Mouse (Mus musculus): ENCODE results near the gene Med13l. TPM values are rescaled to one million over a fixed set of nuclear protein-coding genes. Genes with fewer than 3 reads are reported as not detected.

Gene Med13l
- polyA plus RNA-seq, 1 experiment from 2014 or later: 16.2 TPM

DNA sequence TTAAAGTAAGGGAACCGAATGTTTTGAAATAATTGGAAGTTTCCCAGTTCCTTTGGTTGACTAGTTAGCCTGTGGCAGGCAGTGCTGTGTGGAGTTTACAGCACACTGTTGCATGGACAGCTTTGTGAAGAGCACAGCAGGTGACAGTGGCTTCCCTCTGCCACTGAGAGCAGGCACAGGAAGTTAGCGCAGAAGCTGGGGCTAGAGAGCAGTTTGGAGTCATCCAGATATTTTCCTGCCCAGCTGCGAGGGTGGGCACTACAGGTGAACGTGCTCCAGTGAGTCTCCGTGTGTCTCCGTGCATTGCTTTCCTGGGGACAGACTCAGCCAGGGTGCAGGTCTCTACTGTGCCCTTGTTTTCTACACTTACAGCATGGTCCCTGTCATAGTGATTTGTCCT lies 30.4 kb downstream of the Med13l start:
- H3K9ac ChIP-seq (replicated peaks; ENCODE audit: low read depth, low read length): no peak overlapping the region
- no peak overlapping the region for H3K4me2 ChIP-seq (replicated peaks; ENCODE audit: low read depth, low read length)
- no peaks in the 10 kb centered on the region for H3K27me3 ChIP-seq (ENCODE audit: control insufficient read depth, insufficient read depth, low read length)
- peaks cover 41% of the 10 kb centered on the region for H3K4me1 ChIP-seq (ENCODE audit: control insufficient read depth, insufficient read depth, low read length)
- no peaks in the 10 kb centered on the region for H3K9me3 ChIP-seq (ENCODE audit: control insufficient read depth, low read depth, low read length)
- no peak overlapping the region for H3K4me3 ChIP-seq (ENCODE audit: low read depth, low read length)
- no peaks in the 10 kb centered on the region for H3K36me3 ChIP-seq (ENCODE audit: control insufficient read depth, insufficient read depth, low read length)
- no peak overlapping the region for H3K27ac ChIP-seq (ENCODE audit: low read length)
- ATAC-seq (ENCODE audit: insufficient number of reproducible peaks, insufficient read depth, low FRiP score, low read depth): no peak
- 43% methylated on average over 6 of the region's 6 CpGs for WGBS

DNA sequence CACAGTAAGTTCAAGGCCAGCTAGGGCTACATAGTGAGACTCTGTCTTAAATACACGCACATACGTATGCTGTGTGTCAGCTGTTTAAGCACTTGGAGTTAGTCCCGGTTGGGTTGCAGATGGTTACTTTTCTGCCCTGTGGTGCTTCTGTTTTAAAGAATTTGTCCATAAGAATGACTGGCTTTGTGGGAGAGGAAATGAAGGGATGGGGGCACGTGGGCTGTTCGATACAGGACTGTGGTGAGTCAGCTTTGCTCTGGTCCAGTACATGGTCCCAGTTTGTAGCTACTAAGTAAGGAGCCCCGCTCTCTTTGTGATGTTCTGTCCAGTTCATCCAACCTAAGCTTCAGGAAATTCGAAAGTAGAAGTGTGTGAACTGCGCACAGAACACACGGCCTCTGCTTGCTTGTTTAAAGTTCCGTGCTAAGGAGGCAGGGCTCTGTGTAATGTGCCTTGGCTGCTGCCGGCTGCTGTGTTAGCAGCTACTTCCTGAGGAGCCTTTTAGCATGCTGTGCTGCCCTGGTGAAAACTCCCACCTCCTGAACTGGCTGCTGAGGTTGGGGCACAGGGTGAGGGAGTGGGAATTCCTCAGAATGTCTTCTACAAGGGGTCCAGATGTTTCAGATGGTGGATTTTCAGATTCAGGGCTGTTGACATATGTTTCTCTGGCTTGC lies 31.5 kb downstream of the Med13l start:
- Histone ChIP-seq H3K27me3 (ENCODE audit: control insufficient read depth, insufficient read depth, low read length) (no peaks in the 10 kb centered on the region), H3K9me3 (ENCODE audit: control insufficient read depth, low read depth, low read length) (no peaks in the 10 kb centered on the region), H3K27ac (ENCODE audit: low read length) (peak overlapping the region; percentile 36; the same call in 1 of the 2 replicates), H3K36me3 (ENCODE audit: control insufficient read depth, insufficient read depth, low read length) (no peaks in the 10 kb centered on the region), H3K4me3 (ENCODE audit: low read depth, low read length) (no peak overlapping the region), H3K4me1 (ENCODE audit: control insufficient read depth, insufficient read depth, low read length) (peaks cover 41% of the 10 kb centered on the region), H3K4me2 (replicated peaks; ENCODE audit: low read depth, low read length) (peak overlapping the region; percentile 22), H3K9ac (replicated peaks; ENCODE audit: low read depth, low read length) (no peak overlapping the region)
- 19% methylated on average over 11 of the region's 11 CpGs for WGBS
- ATAC-seq (ENCODE audit: insufficient number of reproducible peaks, insufficient read depth, low FRiP score, low read depth): peak; percentile 38; the same call in 1 of the 2 replicates

DNA sequence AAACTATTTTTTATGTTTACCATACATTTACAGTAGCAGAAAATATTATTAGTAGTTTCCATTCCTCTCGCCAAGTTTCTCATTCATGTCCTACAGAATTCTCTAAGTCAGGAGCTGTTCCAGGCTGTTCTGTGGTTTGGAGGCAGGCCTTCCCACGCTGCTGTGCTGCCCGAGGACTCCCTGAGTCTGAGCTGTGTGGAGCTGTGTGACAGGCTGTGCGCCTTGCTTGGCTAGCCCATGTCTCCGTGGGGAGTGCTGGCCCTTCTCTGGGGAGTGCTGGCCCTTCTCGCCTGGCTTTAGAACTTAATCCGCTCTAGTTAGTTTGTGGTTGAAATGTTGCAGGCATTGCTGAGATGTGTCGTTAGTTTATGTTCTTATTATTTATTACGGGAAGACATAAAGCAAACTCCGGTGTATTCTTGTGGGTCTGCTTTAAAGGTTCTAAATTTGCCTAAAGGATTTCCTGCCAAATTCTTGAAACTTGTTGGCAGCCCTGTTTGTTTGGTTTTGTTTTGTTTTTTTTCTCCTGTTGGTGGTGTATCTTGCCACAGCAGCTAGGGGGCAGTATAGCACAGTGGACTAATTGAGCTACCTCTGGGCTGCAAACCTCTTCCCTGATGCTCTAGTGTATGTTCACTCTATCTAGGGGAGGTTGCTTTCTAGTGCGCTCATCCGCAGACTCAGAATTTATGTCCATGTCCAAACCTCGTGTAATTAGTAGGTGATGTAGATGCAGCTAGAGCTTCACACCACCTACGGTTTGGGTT lies 34.2 kb downstream of the Med13l start:
- Histone ChIP-seq H3K4me1 (ENCODE audit: control insufficient read depth, insufficient read depth, low read length) (peaks cover 29% of the 10 kb centered on the region), H3K9me3 (ENCODE audit: control insufficient read depth, low read depth, low read length) (no peaks in the 10 kb centered on the region), H3K27ac (ENCODE audit: low read length) (no peak overlapping the region), H3K4me2 (replicated peaks; ENCODE audit: low read depth, low read length) (no peak overlapping the region), H3K27me3 (ENCODE audit: control insufficient read depth, insufficient read depth, low read length) (no peaks in the 10 kb centered on the region), H3K4me3 (ENCODE audit: low read depth, low read length) (no peak overlapping the region), H3K9ac (replicated peaks; ENCODE audit: low read depth, low read length) (no peak overlapping the region), H3K36me3 (ENCODE audit: control insufficient read depth, insufficient read depth, low read length) (no peaks in the 10 kb centered on the region)
- ATAC-seq (ENCODE audit: insufficient number of reproducible peaks, insufficient read depth, low FRiP score, low read depth): no peak
- 59% methylated on average over 14 of the region's 14 CpGs for WGBS

DNA sequence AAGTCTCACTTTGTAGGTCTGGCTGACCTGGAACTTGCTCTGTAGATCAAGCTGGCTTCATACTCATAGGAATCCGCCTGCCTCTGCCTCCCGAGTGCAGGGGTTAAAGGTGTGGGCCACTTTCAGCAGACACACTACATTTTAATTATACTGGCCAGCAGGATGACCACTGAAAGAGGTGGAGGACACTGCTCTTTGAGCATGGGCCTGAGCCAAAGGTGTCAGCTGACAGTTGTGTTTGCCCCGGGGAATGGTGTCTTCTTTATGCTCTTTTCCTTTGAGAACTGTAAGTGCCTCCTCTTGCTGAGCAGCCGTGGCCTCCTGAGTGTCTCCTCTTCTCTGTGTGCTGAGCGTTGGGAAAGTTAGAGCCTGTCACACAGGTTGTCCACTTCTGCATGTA lies 35.4 kb downstream of the Med13l start:
- H3K4me1 ChIP-seq (ENCODE audit: control insufficient read depth, insufficient read depth, low read length): peaks cover 26% of the 10 kb centered on the region
- H3K4me2 ChIP-seq (replicated peaks; ENCODE audit: low read depth, low read length): no peak overlapping the region
- H3K27ac ChIP-seq (ENCODE audit: low read length): no peak overlapping the region
- 79% methylated on average over 5 of the region's 5 CpGs for WGBS
- no peak for ATAC-seq (ENCODE audit: insufficient number of reproducible peaks, insufficient read depth, low FRiP score, low read depth)
- H3K27me3 ChIP-seq (ENCODE audit: control insufficient read depth, insufficient read depth, low read length): no peaks in the 10 kb centered on the region
- H3K9me3 ChIP-seq (ENCODE audit: control insufficient read depth, low read depth, low read length): no peaks in the 10 kb centered on the region
- H3K9ac ChIP-seq (replicated peaks; ENCODE audit: low read depth, low read length): no peak overlapping the region
- no peak overlapping the region for H3K4me3 ChIP-seq (ENCODE audit: low read depth, low read length)
- H3K36me3 ChIP-seq (ENCODE audit: control insufficient read depth, insufficient read depth, low read length): no peaks in the 10 kb centered on the region

DNA sequence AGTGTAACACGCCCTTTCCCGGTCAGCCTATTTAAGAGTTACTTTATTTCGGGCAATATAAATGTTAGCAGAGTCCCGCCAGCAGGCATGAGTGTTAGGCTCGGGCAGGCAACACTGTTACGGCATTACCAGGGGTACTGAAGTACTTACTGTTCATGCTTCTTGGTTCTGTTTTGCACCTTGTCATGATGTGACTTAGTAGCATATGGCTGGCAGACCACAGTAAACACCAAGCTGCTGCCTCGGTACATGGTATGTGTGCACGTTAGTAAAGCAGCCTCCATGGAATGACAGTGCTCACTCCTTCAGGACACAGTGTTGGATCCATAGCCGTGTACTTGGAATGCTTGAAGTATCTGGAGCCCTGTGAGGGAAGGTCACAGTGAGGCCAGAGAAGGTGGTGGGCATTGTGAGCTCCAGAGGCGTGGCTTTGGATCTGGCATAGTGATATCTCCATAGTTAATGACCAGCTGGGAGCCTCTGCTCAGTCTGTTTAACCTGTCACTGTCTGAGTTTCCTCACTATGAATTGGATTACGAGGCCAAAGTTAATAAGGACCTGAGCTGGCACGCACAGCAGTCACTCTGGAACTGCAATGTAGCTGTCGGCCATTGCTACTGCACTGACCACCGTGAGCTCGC lies 36.1 kb downstream of the Med13l start:
- no peaks in the 10 kb centered on the region for H3K36me3 ChIP-seq (ENCODE audit: control insufficient read depth, insufficient read depth, low read length)
- no peaks in the 10 kb centered on the region for H3K27me3 ChIP-seq (ENCODE audit: control insufficient read depth, insufficient read depth, low read length)
- H3K4me1 ChIP-seq (ENCODE audit: control insufficient read depth, insufficient read depth, low read length): peaks cover 19% of the 10 kb centered on the region
- no peak overlapping the region for H3K27ac ChIP-seq (ENCODE audit: low read length)
- H3K9ac ChIP-seq (replicated peaks; ENCODE audit: low read depth, low read length): no peak overlapping the region
- H3K4me3 ChIP-seq (ENCODE audit: low read depth, low read length): no peak overlapping the region
- no peak for ATAC-seq (ENCODE audit: insufficient number of reproducible peaks, insufficient read depth, low FRiP score, low read depth)
- H3K9me3 ChIP-seq (ENCODE audit: control insufficient read depth, low read depth, low read length): no peaks in the 10 kb centered on the region
- no peak overlapping the region for H3K4me2 ChIP-seq (replicated peaks; ENCODE audit: low read depth, low read length)
- WGBS: 81% methylated on average over 15 of the region's 15 CpGs

DNA sequence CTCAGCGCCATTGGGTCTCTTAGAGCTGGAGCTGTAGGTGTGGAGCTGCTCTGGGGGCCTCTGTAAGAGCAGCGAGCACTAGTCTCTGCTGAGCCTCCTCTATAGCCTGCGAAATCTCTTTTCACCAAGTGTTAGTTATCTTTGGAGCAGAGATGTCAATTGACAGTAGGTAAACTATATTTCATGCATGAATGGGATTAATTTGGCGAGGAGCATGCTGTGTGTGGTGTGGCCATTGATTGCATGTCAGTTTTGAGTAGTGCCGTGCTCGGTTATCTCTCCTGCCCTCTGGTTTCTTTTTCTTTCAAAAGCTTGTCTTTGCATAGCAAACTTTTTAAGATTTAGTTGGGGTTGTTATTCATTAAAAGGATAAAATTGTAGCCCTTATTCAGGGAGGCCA lies 38.1 kb downstream of the Med13l start:
- ATAC-seq (ENCODE audit: insufficient number of reproducible peaks, insufficient read depth, low FRiP score, low read depth): no peak
- Histone ChIP-seq H3K27ac (ENCODE audit: low read length) (no peak overlapping the region), H3K36me3 (ENCODE audit: control insufficient read depth, insufficient read depth, low read length) (no peaks in the 10 kb centered on the region), H3K4me3 (ENCODE audit: low read depth, low read length) (no peak overlapping the region), H3K27me3 (ENCODE audit: control insufficient read depth, insufficient read depth, low read length) (no peaks in the 10 kb centered on the region), H3K4me2 (replicated peaks; ENCODE audit: low read depth, low read length) (no peak overlapping the region), H3K9me3 (ENCODE audit: control insufficient read depth, low read depth, low read length) (no peaks in the 10 kb centered on the region), H3K4me1 (ENCODE audit: control insufficient read depth, insufficient read depth, low read length) (peaks cover 7% of the 10 kb centered on the region), H3K9ac (replicated peaks; ENCODE audit: low read depth, low read length) (no peak overlapping the region)
- WGBS: 68% methylated on average over 6 of the region's 6 CpGs

DNA sequence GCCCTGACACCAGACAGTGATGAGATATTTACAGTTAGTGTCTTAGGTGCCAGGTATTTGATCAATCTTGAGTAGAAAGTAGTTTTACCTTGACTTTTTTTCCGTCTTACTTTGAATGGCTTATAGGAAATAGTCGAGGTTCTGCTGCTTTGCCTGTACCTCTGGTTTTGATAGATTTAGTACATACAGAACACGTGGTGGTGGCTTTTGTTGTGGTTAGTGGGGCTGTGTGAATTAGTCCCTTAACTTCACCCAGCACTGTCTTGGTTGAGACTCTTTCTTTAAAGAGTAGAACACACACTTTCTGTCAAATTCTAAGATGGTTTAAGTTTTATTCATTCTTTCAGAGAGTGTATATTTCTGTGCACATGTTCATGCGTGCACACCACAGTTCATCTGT lies 41.0 kb downstream of the Med13l start:
- no peaks in the 10 kb centered on the region for H3K9me3 ChIP-seq (ENCODE audit: control insufficient read depth, low read depth, low read length)
- ATAC-seq (ENCODE audit: insufficient number of reproducible peaks, insufficient read depth, low FRiP score, low read depth): no peak
- H3K4me3 ChIP-seq (ENCODE audit: low read depth, low read length): no peak overlapping the region
- no peaks in the 10 kb centered on the region for H3K36me3 ChIP-seq (ENCODE audit: control insufficient read depth, insufficient read depth, low read length)
- 80% methylated on average over 4 of the region's 4 CpGs for WGBS
- H3K4me2 ChIP-seq (replicated peaks; ENCODE audit: low read depth, low read length): no peak overlapping the region
- no peaks in the 10 kb centered on the region for H3K27me3 ChIP-seq (ENCODE audit: control insufficient read depth, insufficient read depth, low read length)
- no peak overlapping the region for H3K27ac ChIP-seq (ENCODE audit: low read length)
- peaks cover 7% of the 10 kb centered on the region for H3K4me1 ChIP-seq (ENCODE audit: control insufficient read depth, insufficient read depth, low read length)
- H3K9ac ChIP-seq (replicated peaks; ENCODE audit: low read depth, low read length): no peak overlapping the region

DNA sequence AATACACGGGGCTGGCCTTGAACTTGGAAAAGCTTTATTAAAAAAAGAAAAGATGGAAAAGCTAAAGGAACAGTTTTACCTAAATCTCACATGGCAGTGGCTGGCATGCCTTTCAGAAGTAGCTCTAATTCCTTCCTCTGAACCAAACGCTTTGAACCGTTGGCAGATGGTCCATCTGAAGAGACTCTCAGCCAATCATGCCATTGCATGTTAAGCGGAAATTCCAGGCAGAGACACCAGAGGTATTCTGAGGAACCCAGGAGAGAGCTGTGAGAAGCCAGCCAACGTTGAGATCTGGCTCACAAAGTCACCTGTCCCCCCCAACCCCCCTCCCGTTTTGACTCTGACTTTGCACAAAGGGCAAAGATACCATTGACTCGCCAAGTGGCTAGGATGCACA lies 42.2 kb downstream of the Med13l start:
- no peak for ATAC-seq (ENCODE audit: insufficient number of reproducible peaks, insufficient read depth, low FRiP score, low read depth)
- Histone ChIP-seq H3K4me3 (ENCODE audit: low read depth, low read length) (no peak overlapping the region), H3K27ac (ENCODE audit: low read length) (no peak overlapping the region), H3K9me3 (ENCODE audit: control insufficient read depth, low read depth, low read length) (no peaks in the 10 kb centered on the region), H3K4me2 (replicated peaks; ENCODE audit: low read depth, low read length) (no peak overlapping the region), H3K9ac (replicated peaks; ENCODE audit: low read depth, low read length) (no peak overlapping the region), H3K27me3 (ENCODE audit: control insufficient read depth, insufficient read depth, low read length) (no peaks in the 10 kb centered on the region), H3K4me1 (ENCODE audit: control insufficient read depth, insufficient read depth, low read length) (peaks cover 7% of the 10 kb centered on the region), H3K36me3 (ENCODE audit: control insufficient read depth, insufficient read depth, low read length) (no peaks in the 10 kb centered on the region)
- WGBS: 74% methylated on average over 7 of the region's 7 CpGs

All from stomach, embryonic 14.5 days (tissue).